Mouse (Mus musculus) adrenal gland, postnatal 14 days (tissue): ENCODE data around the gene Reln. TPM values are rescaled to one million over a fixed set of nuclear protein-coding genes. Genes with fewer than 3 reads are reported as not detected.

Experiments used
- DNase-seq: peaks from one replicate; pipeline ENCODE4 v3.0.0; 2021; ENCODE audit warnings: mixed read lengths
- total RNA-seq: library from RNA; stranded (reverse); gene quantifications from 2 replicates; pipeline ENCODE4 v1.2.3, GENCODE M21; 2021

Reln gene
- total RNA-seq, 1 experiment from 2014 or later: 15.8 TPM

- no peak for DNase-seq
Observed at GRCm38 (mm10) chr5:22223940-22224339, 120.6 kb downstream of the Reln start.

GRCm38 (mm10) chr5:22208311-22209021, 136.0 kb downstream of the Reln start:
- no peak for DNase-seq

DNA sequence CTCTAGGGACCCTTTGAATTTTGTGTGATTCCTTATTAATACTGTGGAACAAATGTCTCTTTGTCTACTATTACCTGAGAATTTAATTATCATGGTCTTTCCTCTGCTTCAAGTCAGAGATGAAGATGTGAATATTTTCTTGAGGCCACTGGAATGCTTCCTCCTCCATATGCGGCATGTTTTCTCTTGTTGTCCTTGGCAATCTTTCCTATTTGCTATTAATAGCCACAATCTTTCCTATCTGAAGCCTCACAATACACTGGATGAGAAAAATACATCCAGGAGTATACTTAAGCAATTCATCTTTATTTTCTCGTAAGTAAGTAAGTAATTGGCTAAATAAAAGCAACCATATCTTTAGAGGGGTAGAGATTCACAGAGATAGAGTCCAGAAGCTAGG, 146.6 kb downstream of the Reln start:
- no peak for DNase-seq

DNA sequence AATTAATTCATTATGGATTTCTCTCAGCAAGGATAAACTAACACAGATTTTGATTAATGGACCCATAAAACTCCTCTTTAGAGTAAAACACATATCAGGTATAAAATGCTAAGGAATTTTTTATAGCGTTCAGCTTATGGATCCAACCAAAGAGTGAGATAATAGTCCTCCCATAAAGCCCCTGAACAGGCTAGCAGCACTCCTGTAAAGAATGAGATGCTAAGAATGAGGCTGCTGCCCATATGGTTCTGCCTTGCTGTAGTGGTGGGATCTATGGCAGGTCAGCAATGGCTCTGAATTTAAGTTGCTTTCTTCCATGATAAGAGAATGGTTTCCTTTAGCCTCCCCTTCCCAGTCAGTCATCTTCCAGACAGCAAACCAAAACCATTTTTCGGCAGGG, 147.6 kb downstream of the Reln start:
- no peak for DNase-seq

GRCm38 (mm10) chr5:22196476-22196875, 148.0 kb downstream of the Reln start:
- no peak for DNase-seq

DNA sequence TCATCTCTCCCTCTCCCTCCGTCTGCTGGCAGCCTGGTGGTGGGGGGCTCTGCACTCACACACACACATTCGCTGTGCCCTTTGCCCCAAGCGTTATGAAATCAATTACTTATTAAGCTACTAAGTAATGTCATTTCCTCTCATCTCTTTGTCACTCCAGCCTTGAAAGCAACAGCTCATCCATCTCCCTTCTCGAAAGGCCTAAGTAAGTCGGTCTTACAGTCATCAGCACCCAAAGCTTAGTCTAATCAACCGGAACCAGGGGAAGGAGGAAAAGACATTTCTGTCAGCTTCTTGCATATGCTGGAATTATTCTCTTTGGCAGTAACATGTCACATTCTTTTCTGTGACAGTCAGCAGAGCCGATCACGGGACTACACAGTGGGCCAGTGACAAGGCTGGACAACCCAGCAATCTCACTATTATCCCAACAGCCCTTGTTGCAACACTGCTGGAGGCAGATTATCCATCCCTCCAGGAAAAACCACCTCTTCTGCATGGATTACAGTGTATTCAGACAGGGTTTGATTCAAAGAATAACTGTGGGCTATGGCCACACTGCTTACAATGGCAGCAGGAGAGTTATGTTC, 149.1 kb downstream of the Reln start:
- no peak for DNase-seq

DNA sequence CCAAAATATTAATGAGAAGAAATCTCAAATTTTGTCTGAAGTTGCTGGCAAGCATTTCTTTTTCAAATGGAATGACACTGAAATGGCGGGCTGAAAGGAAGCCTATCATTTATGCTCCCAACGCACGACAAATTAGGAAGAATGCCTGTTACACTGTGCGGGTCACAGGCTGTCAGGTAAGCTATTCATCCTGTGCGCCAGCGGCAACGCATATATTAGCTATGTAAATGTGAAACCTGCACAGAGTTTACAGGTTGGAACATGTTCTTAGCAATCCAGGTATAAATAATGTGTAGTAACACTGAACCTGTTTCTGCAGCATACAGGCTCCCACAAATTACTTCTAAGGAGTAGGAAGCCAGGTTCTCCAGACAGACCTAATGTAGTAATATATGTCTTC, 152.7 kb downstream of the Reln start:
- no peak for DNase-seq

- no peak for DNase-seq
Observed at GRCm38 (mm10) chr5:22190333-22190732, 154.2 kb downstream of the Reln start.

DNA sequence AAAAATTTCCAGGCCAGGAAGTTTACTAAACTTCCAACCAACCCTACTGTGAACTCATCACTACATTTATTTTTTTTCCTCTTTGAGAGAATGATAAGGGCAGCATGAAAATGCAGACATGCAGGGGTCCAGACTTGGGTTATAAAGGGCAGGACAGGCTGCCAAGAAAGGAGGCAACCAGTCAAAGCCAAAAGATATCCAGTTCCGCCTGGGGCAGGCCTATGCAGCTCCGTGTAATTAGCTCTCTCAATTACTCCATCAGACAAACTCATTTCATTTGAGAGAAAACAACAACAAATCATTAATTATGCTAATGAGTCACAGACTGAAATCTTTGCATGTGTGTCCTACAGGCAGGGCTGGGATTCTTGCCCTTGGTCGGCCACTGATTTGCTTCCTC, 156.9 kb downstream of the Reln start:
- no peak for DNase-seq

DNA sequence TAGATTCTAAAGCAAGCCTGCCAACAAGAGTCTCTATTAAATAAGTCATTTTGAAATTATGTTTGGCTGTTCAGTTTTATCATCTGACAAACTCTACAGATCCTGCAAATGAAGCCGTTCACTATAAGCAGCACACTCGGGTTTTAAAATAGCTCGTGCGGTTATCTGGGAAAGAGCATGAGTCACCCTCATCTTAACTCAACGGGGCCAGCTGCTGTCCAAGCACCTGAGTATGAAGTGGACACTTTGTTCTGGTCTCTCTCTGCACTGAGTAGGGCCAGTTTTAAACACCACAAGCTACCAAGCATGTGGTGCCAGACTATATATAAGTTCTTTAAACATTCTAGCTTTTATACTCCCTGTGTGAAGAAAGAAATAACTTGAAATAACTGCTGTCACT, 168.0 kb downstream of the Reln start:
- no peak for DNase-seq

DNA sequence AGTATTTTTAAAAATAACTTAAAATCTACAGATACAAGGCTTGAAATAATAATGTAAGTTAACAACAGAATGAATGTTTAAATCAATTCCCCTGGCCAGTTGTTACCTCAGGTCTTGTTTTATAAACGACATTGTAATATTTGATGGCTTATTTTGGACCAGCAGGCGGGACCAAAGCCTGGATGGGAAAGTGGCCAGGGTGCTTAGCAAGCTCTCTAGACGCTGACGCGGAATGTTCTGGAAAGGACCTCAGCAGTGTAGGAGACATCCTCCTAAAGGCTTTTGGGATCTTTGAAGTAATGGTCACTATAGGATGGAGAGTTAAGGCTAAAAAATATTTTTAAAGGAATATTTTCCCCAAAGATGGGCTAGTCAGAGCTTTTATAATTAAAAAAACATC, 173.2 kb downstream of the Reln start:
- no peak for DNase-seq

DNA sequence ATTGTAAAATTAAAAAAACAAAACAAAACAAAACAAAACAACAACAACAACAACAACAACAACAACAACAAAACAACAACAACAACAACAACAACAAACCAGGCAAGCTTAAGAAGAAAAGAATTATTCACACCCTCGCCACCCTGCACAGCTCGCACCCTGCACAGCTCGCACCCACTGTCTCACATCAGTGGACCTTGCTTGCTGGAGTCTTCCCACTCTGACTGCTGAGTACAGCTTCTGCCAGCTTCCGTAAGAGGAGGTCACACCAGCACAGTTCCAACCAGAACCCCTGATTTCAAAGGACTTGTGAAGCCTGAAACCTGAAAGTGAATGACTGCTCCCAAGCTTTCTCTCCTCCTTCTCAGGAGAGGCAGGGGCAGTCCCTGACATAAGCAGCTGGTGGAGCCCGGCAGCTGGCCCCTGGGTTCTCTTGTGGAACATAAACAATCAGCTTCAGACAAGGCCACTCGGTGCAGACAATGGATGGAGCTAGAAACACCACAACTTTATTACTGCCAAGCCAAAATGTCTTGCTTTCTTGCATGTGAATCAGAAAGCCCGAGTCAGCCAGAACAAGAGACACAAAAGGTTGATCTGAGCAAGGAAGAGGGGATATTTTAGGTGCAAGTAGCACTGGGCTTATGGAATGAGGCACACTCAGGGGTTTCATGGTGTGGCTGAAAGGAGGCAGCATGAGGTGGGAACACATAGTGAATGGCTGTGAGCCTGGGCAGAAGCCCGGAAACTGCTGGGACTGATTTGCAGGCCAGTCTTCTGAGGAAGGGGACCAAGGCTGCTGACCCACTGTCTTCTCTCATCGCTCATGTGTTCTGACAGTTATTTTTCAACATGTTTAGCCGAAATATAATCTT, 180.2 kb downstream of the Reln start:
- no peak for DNase-seq

DNA sequence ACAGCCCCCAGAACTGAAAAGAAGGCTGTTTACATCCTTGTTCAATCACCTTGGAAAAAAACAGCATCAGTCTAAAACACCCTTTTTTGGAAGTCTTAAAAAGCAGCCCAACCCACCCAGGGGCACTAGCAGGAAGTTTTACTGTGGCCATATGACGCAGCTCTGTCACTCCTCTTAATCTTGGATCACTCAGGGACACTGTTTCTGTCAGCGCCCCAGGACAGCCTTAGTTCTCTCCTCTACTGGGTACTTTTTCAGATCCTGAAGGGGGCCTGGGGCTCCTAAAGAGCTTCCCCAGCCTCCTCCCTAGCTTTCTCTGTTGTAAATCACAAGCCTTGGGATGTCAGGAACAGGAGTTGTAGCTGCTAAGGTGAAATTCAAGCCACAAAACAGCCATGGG, 183.6 kb downstream of the Reln start:
- peak; percentile 22 for DNase-seq

- DNase-seq: no peak
Observed at GRCm38 (mm10) chr5:22158754-22159153, 185.7 kb downstream of the Reln start.

- DNase-seq: no peak
Observed at GRCm38 (mm10) chr5:22153601-22154000, 190.9 kb downstream of the Reln start.

DNA sequence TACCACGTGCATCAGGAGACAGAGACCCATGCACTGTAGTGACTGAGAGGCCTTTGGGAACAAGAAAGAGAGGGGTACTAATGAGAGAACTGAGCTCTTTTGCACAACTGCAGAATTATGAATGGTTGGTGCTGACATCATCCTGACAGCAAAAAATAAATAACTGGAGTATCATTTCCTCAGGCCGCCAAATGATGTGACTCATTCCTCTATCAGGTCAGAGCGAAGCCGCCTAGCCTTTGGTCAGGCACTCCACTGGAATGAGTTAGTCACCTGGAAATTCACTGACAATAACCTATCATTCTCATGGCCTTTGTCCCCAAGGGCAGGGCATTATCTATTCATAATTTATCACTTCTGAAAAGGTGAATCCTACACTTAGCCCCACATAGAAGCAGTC, 202.7 kb downstream of the Reln start:
- peak; percentile 70 for DNase-seq

GRCm38 (mm10) chr5:22139015-22139414, 205.5 kb downstream of the Reln start:
- no peak for DNase-seq

DNA sequence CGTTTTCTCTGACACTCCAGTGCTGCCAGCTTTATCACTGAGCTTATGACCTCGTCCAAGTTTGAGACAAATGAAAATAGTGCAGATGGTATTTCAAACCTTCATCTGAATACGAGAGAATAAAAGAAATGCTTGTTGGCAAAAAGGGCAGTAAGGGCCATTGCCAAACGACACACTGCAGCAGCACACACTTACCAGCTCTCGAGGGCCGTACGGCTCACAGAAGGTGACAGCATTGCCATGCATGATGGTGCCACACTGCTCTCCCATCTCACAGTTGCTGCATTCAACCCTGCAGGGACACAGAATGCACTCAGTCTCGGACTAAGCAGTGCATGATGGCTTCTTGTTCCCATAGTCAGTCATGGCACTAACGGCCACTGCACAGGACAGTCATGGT, 210.1 kb downstream of the Reln start:
- DNase-seq: no peak

DNA sequence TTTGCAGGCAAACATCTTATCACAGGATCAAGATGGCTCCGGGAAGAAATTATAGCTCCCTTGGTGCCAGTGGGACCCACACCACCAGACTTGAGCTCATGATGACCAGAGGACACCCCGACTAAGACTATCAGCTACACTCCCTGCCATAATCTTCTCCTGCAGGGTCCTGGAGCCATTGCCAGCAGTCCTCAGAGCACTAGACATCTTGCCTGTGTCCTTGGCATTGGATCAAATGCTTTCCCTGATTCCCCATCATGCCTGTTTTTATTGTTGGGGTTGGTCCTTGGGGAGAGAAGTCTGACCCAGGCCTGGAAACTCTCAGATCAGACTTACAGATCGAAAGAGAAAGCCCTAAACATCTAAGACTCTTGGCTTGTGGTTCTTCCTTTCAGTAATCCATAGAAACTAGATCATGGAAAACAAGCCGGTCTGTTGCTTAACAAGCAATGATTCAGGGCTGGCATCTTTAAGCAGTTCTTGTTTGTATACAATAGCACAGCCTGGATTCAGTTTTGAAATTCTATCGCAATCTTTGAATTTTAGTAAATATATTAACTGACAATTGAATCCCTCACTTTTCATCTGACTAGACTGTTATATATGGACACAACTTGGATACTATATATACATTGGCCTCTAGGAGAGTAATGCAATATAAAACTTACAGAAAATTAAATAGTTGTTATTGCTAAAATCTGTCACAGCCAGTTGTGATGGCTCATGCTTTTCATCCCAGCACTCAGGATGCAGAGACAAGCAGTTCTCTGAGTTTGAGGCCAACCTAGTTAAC, 212.6 kb downstream of the Reln start:
- no peak for DNase-seq

DNA sequence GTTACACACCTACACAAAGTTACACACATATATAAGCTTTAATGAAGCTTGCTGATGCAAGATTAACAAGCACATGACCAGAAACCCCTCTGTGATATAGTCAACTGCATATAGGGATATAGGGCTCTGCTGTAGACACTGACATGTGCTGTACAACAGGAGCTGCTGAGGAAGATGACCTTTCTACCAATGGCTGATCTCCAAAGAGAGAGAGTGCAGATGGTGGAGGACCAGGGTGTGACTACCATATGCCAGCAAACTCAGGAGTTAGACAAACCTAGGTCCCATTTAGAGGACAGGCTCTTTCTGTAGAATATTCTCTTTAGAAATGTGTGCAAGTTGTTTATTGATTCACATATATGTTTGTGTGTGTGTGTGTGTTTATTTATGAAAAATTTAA, 216.9 kb downstream of the Reln start:
- no peak for DNase-seq

- DNase-seq: no peak
Observed at GRCm38 (mm10) chr5:22119296-22119695, 225.2 kb downstream of the Reln start.

DNA sequence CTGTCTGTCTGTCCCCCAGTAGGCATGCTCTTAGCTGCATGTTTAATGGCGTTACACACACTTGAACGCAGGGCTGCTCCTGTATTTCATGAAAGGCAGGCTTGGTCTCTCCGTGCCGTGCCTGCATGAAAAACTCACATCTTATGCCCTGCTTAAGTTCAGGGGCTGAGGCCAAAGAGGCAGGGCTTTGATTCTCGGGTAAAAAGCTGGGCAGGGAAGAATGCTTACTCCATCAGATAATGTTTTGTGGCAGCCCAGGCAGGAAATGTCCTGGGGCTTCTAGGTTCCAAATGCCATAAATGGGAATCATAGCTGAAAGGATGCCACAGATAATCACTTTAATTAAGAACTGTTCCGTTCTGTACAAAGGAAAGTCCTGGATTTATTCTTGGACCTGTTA, 226.0 kb downstream of the Reln start:
- no peak for DNase-seq

DNA sequence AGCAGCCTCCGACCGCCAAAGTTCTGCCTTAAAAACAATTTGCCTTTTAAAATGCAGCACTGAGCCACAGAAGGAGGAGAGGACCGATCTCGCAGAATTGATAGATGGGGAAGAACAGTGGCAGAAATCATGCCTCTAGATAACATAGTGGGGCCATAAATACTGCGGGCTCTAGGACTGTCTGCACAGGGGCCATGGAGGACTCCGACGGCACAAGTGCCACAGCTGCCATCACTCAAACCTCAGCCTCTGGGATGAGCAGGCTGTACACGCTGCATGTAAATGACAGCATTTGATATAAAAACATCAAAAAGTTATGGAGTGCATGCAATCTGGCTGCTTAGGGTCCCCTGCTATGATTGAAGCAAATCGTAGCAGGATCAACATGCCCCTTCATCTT, 227.6 kb downstream of the Reln start:
- DNase-seq: no peak
